Mouse (Mus musculus) lung, adult 2 months (tissue): ENCODE data around the gene Grb2. TPM values are rescaled to one million over a fixed set of nuclear protein-coding genes. Genes with fewer than 3 reads are reported as not detected.

Experiments used
- DNase-seq: peaks from one replicate; pipeline ENCODE4 v3.0.0; 2022
- H3K4me1 ChIP-seq: fragments of 200-500 bp; 2 replicates; pipeline ENCODE4 v1.6.1; 2011; ENCODE audit warnings: low read length; ENCODE audit not compliant: control insufficient read depth, insufficient read depth
- H3K4me3 ChIP-seq: fragments of 200-500 bp; replicated peaks from 2 replicates; pipeline ENCODE3; 2011; ENCODE audit warnings: low read depth, mild to moderate bottlenecking, control low read depth, low read length; ENCODE audit errors: extremely low read depth
- CTCF ChIP-seq: fragments of 200-500 bp; IDR thresholded peaks from 2 replicates; pipeline ENCODE4 v1.5.1; 2011; ENCODE audit warnings: mild to moderate bottlenecking, low read length, control low read depth; ENCODE audit not compliant: insufficient read depth
- POLR2A ChIP-seq: fragments of 200-500 bp; IDR thresholded peaks from 2 replicates; pipeline ENCODE4 v1.6.1; 2011; ENCODE audit warnings: low read depth, mild to moderate bottlenecking, control low read depth, low read length, borderline replicate concordance; ENCODE audit errors: extremely low read depth
- WGBS: fragments of 180-500 bp; shearing (Covaris S2); methylation state at CpG from one replicate; pipeline ENCODE4 v1.1.7; 2018; 5-methylcytosine and 5-hydroxymethylcytosine counted together
- polyA plus RNA-seq: library from polyadenylated mRNA; depleted of rRNA; stranded (reverse); fragments of >200 nt; gene quantifications from 2 replicates; pipeline ENCODE4 v1.2.3, GENCODE M21; 2012

Gene Grb2
- polyA plus RNA-seq, 1 experiment: 46.6 TPM

DNA sequence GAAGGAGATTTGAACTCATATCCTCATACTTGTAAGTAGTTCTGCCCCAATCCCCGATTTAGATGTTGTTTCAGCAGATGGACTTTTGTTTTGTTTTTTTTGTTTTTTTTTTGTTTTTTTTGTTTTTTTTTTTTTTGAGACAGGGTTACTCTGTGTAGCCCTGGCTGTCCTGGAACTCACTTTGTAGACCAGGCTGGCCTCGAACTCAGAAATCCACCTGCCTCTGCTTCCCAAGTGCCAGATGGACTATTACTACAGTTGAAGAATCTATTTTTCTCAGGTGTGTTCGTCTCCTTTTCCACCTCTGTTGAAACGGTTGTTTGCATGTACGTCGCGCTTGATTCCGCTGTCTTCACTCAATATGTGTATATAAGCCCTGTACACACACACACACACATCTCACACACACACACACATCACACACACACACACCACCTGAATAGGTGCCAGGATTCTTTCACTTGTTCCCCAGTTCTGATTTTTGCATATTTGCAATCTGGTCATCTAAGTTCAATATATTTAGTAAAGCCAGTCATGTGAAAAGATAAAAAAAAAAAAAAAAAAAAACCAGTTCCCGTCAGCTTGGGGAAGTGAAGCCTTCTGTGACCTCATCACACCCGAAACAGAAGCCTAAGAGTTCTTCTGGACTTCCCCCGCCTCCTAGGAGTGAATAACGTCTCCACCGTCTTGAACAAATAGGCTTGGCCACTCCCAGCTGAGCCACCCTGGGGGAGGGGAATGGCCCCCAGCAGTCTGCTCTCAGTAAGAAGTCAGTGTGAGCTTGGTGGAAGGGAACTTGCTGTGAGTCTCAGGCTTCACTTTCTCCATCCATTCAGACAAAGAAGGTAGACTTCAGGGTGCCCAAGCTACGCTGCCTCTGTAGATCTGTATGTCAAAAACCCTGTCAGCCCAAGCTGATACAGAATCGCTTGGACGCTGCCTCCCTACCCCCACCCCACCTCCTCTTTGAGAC is 77.6 kb downstream of the Grb2 start:
- WGBS: 35% methylated on average over 16 of the region's 16 CpGs
- H3K4me3 ChIP-seq: peak overlapping the region; percentile 15
- 0 out of 2 replicates have a peak, but pooled peaks cover 2% of the 10 kb centered on the region for H3K4me1 ChIP-seq
- peak; percentile 56 for DNase-seq
- TF ChIP-seq POLR2A (no peak), CTCF (no peak)

DNA sequence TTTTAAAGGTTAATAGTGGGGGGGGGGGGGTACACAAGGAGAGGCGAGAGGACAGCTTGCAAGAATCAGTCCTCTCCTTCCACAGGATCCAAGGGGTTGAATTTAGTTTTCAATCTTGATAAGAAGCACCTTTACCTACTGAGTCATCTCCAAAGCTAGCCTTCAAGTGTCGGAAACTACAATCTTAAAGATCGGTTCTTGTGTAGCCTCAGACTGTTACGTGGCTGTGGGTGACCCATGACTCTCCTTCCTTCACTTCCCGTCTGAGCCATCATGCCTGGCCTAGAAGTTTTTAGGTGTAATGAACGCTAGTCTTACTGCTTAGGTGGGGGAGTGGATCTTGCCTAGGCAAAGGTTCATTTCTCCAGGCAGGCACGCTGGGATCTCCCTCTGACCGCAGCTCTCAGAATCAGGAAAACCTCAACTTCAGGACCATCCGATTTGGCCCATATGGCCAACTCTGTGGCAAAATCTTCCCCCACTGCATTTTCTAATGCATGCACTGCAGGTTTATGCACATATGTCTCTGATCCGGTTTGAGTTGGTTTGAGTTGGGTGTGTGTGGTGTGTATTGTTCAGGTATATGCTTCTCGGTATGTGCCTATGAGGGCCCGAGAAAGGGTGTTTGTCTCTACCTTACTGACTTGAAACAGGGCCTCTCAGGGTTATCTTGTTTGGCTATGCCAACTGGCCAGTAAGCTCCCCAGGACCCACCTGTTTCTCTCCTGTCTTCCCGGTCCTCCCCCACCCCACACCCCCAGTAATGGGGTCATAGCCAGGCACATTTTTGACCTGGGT is 78.5 kb downstream of the Grb2 start:
- Histone ChIP-seq H3K4me1 (0 out of 2 replicates have a peak, but pooled peaks cover 2% of the 10 kb centered on the region), H3K4me3 (no peak overlapping the region)
- TF ChIP-seq POLR2A (no peak), CTCF (no peak)
- WGBS: 82% methylated on average over 13 of the region's 13 CpGs
- DNase-seq: no peak

DNA sequence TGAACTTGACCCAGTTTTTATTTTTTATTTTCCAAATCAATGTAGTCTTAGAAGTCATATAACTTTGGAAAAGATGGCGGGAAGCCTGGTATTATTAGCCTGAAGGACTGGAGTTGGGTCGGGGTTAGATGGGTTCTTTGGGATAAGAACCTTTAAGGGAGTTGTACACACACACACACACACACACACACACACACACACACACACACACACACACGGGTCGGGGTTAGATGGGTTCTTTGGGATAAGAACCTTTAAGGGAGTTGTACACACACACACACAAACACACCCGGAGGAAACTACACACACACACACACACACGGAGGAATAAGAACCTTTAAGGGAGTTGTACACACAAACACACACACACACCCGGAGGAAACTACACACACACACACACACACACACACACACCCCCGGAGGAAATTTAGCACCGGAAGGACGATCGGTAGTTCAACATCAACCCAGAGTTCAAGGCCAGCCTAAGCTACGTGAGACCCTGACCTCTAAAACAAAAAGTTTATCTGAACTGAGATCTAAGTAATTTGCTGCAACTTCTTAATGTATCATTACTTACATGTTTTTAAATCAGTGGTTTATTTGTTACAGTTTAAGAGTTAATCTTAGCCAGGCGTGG is 79.8 kb downstream of the Grb2 start:
- TF ChIP-seq POLR2A (no peak), CTCF (no peak)
- H3K4me1 ChIP-seq: 0 out of 2 replicates have a peak, but pooled peaks cover 2% of the 10 kb centered on the region
- no peak overlapping the region for H3K4me3 ChIP-seq
- 44% methylated on average over 13 of the region's 13 CpGs for WGBS
- DNase-seq: no peak

DNA sequence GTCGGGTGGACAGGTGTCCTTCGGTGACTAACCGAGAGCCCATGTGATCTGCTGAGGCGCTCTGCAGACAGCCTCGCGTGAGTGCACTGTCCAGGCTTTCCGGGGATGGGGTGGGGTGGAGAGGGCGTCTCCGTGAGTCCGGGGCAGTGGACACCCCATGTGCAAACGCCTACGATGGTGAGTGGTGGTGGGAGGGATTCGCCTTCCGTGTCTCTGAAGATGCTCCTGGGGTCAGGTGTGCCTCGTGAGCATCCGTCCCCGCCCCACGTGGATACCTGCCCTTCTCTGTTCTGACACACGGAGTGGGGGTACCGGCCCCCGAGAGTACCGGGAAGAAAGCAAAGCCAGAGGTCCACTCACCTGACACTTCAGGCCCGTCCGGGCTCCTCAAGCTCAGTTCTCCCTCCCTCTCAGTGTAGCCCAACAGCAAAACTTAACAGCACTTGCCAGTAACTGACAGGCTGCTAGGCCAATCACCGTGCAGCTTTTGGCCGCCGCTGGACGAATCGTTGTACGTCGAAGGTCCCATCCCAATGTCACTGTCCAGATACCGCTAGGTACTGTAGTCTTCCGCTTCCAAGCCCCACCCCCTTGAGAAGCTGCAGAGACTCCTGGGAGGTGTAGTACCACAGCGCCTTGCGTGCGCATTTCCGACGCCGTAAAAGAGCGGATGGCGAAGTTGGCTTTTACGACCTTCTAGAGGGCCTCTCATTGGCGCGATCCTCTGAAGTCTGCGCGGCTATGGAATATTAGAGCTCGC is 80.5 kb downstream of the Grb2 start, which contains the start of gene Slc25a19:
Slc25a19 (minus strand) TSS at position 591 of the 760 bp plus-strand sequence.
- WGBS: under 1% methylated on average over 47 of the region's 47 CpGs
- peak within 1 kb of the TSS; percentile 86 for H3K4me3 ChIP-seq
- peak; percentile 78; the same call in 1 of the 2 replicates for TF ChIP-seq POLR2A
- no peak for TF ChIP-seq CTCF
- 0 out of 2 replicates have a peak, but pooled peaks cover 2% of the 10 kb centered on the region for H3K4me1 ChIP-seq
- DNase-seq: peak; percentile 99

DNA sequence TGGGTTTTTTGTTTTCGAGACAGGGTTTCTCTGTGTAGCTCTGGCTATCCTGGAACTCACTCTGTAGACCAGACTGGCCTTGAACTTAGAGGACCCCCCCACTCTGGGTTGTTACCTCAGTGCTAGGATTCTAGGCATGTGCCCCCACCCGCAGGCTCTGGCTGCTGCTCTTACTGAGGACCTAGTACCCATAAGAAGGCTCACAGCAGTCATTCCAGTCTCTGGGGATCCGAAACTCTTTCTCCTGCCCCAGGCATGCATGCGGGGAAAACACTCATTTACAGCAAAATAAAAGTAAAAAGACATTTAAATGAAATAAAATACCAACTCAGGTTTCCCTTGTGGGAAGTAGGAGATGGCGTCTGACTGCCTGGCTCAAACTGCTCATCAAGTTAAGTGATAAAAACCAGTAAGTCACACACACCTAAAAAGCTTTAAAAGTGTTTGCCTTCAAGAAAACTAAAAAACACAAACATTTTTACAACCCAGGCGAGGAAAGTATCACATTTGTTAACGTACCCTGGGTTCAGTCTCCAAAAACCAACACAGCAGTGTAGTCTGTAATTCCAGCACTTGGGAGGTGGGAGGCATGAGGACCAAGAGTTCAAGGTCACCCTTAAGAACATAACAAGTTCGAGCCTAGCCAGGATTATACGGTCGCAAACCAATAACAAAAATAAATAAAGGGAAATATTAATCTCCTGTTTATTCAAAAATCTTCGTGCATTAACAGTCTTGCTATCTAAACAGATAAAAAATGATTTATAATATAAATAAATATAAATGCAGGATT is 81.4 kb downstream of the Grb2 start:
- H3K4me1 ChIP-seq: 0 out of 2 replicates have a peak, but pooled peaks cover 2% of the 10 kb centered on the region
- no peak for DNase-seq
- H3K4me3 ChIP-seq: no peak overlapping the region
- 45% methylated on average over 11 of the region's 11 CpGs for WGBS
- TF ChIP-seq CTCF: no peak
- TF ChIP-seq POLR2A: no peak

DNA sequence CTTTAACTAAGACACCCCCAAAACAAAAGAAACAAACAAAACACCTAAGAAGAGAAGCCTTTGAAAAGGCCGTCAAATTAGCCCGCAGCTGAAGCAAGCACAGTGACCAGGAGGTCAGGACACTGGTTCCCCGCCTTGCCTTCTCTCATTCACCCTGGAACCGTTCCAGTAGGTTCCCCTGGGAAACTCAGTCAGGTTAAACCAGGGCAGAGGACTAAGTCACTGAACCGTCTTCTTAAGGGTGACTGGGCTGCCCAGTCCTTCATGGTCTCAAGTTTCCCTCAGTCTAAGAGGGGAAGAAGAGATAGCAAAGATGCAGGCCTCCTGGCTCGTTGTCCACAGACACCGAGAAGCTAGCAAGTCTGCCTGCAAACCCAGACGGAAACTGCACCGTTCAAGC is 82.5 kb downstream of the Grb2 start:
- 0 out of 2 replicates have a peak, but pooled peaks cover 2% of the 10 kb centered on the region for H3K4me1 ChIP-seq
- no peak overlapping the region for H3K4me3 ChIP-seq
- TF ChIP-seq CTCF: no peak
- TF ChIP-seq POLR2A: no peak
- WGBS: 69% methylated on average over 9 of the region's 9 CpGs
- DNase-seq: no peak

DNA sequence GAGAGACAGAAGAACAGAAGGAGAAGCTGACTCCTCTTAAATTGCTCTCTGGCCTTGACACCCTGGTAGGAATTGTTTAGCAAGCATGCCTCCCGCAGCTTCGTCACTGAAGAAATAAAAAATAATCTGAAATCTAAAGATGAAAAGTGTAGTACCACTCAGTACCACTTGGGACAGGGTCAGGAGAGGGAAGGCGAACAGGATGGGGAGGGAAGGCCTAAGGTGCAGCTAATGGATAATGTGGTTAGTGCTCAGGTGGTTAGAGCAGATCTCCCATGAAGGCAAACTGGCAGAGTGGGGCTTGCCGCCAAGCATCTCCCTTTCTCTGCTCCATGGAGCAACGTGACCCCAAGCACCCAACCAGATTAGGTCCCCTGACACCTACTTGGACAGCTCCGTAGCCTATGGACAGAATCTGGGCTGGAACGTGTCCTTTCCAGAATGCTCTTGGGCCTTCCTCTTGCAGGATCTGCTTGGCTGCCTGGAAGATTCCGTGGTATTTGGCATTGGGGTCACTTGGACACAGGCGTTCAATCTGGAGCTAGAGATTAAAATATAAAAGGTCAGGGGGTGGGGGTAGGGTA is 84.8 kb downstream of the Grb2 start:
- 71% methylated on average over 9 of the region's 9 CpGs for WGBS
- no peak overlapping the region for H3K4me3 ChIP-seq
- 0 out of 2 replicates have a peak, but pooled peaks cover 2% of the 10 kb centered on the region for H3K4me1 ChIP-seq
- TF ChIP-seq POLR2A (no peak), CTCF (peak; percentile 44)
- no peak for DNase-seq
